Mouse (Mus musculus) forebrain, embryonic 11.5 days (tissue): Measurements from ENCODE around the gene Soga3. TPM values are rescaled to one million over a fixed set of nuclear protein-coding genes. Genes with fewer than 3 reads are reported as not detected.
A peak's percentile ranks its signal among the peaks of the same experiment; 100 is the strongest.

Experiments used
- ATAC-seq: fragments of 200-750 bp; cut with Nextera tagmentation; replicated peaks from 2 replicates; pipeline ENCODE4 v1.8.0; 2017; ENCODE audit warnings: moderate TSS enrichment; ENCODE audit not compliant: low FRiP score
- DNase-seq: peaks from one replicate; pipeline ENCODE4 v3.0.0-alpha.2; 2017; ENCODE audit warnings: low spot score
- H3K27ac ChIP-seq: fragments of 300-500 bp; sonication (generic); 2 replicates; pipeline ENCODE4 v1.5.1; 2014; ENCODE audit warnings: low read depth, low read length
- H3K27me3 ChIP-seq: fragments of 300-500 bp; sonication (generic); 2 replicates; pipeline ENCODE4 v1.6.1; 2014; ENCODE audit warnings: mild to moderate bottlenecking, low read length, mixed read lengths; ENCODE audit not compliant: control insufficient read depth, insufficient read depth
- H3K36me3 ChIP-seq: fragments of 300-500 bp; sonication (generic); 2 replicates; pipeline ENCODE4 v1.6.1; 2014; ENCODE audit warnings: mild to moderate bottlenecking, low read length, moderate library complexity, mixed read lengths; ENCODE audit not compliant: control insufficient read depth, insufficient read depth
- H3K4me1 ChIP-seq: fragments of 300-500 bp; sonication (generic); replicated peaks from 2 replicates; pipeline ENCODE4 v1.6.1; 2014; ENCODE audit warnings: low read length, mixed read lengths; ENCODE audit not compliant: control insufficient read depth, insufficient read depth
- H3K4me2 ChIP-seq: fragments of 300-500 bp; sonication (generic); 2 replicates; pipeline ENCODE4 v1.6.1; 2014; ENCODE audit warnings: low read depth, mild to moderate bottlenecking, low read length, moderate library complexity, mixed read lengths; ENCODE audit not compliant: severe bottlenecking
- H3K4me3 ChIP-seq: fragments of 300-500 bp; sonication (generic); 2 replicates; pipeline ENCODE4 v1.5.1; 2014; ENCODE audit warnings: low read depth, low read length
- H3K9ac ChIP-seq: fragments of 300-500 bp; sonication (generic); 2 replicates; pipeline ENCODE4 v1.6.1; 2014; ENCODE audit warnings: low read length
- H3K9me3 ChIP-seq: fragments of 300-500 bp; sonication (generic); 2 replicates; pipeline ENCODE4 v1.6.1; 2016; ENCODE audit warnings: low read length, mixed read lengths; ENCODE audit not compliant: control insufficient read depth
- WGBS: fragments of 180-500 bp; shearing (Covaris S2); extraction: QIAGEN DNeasy Blood & Tissue Kit; methylation state at CpG from one replicate; pipeline ENCODE4 v1.1.7; 2014; 5-methylcytosine and 5-hydroxymethylcytosine counted together
- polyA plus RNA-seq: library from polyadenylated mRNA; unstranded; fragments of >200 nt; fragmentation: Nextera tagmentation; extraction: Ambion mirVana; gene quantifications from 2 replicates; pipeline ENCODE4 v1.2.1, GENCODE M21; 2014

Gene Soga3
- polyA plus RNA-seq, 1 experiment from 2014 or later: 29.8 TPM

DNA sequence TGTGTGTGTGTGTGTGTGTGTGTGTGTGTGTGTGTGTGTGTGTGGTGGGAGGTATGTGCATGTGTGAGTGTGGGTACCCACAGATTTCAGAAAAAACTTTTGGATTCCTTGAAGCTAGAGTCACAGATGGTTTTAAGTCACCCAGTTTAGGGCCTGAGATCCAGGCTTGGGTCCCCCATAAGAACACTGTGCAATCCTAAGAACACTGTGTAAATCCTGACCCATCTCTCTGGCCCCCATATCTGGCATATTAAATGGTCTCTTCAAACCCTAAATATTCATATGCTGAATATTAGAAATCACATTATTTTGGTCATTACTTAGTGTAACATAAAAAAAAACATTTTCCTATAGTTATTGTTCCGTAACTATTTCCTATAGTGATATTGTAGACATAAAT, 73.3 kb downstream of the Soga3 start:
- WGBS: 98% methylated on average over 1 of the region's 1 CpGs
- H3K4me1 ChIP-seq: peaks cover 4% of the 10 kb centered on the region; the same call in 1 of the 2 replicates
- ATAC-seq (0 out of 2 replicates have a peak, but pooled peaks have one; percentile 14), DNase-seq (no peak)
- H3K9ac ChIP-seq: no peak overlapping the region
- H3K4me2 ChIP-seq: no peak overlapping the region
- H3K27me3 ChIP-seq: no peaks in the 10 kb centered on the region
- no peaks in the 10 kb centered on the region for H3K9me3 ChIP-seq
- no peak overlapping the region for H3K27ac ChIP-seq
- H3K4me3 ChIP-seq: no peak overlapping the region
- no peaks in the 10 kb centered on the region for H3K36me3 ChIP-seq

DNA sequence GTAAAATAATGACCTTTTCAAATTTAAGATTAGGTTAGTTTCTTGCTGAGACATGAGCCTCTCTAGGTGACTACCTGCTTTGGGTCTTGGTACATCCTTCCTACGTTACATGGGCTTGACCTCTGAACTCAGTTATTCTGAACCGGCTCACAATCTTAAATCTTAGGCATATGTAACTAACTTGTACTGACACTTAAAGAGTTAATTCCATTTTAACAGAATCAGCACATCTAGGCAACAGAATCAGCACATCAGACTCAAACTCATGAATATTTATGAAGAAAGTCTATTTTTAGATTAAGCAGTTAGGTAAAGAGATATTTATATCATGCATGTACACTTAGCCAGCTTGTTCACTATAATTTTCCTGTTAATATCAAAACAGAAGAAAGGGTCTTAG, 73.8 kb downstream of the Soga3 start:
- no peak overlapping the region for H3K9ac ChIP-seq
- WGBS: 66% methylated on average over 2 of the region's 2 CpGs
- no peak overlapping the region for H3K27ac ChIP-seq
- DNase-seq (no peak), ATAC-seq (peak; percentile 44; the same call in 1 of the 2 replicates)
- H3K9me3 ChIP-seq: no peaks in the 10 kb centered on the region
- peaks cover 4% of the 10 kb centered on the region; the same call in 1 of the 2 replicates for H3K4me1 ChIP-seq
- no peak overlapping the region for H3K4me3 ChIP-seq
- no peak overlapping the region for H3K4me2 ChIP-seq
- no peaks in the 10 kb centered on the region; the same call in 1 of the 2 replicates for H3K36me3 ChIP-seq
- H3K27me3 ChIP-seq: no peaks in the 10 kb centered on the region

DNA sequence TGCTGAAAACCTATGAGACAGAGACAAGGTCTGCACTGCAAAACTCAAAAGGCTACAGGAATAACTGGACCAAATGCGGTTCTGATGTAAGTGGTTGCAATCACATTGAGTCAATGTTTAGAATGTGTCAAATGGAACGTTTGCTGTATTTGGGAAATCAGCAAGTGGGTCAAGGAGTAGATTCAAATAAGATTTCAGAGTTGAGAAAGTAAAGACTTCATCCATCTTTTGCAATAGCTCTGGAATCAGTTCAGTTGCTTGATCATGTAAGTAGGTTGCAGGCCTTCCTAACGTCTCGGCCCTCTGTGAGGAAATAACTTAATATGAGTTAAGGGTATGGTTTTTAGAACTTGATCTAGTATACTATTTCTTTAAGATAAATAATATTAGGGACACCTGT, 81.7 kb downstream of the Soga3 start:
- Histone ChIP-seq H3K4me2 (no peak overlapping the region), H3K27me3 (no peaks in the 10 kb centered on the region), H3K4me1 (no peaks in the 10 kb centered on the region), H3K9ac (no peak overlapping the region), H3K27ac (no peak overlapping the region), H3K9me3 (no peaks in the 10 kb centered on the region), H3K36me3 (peaks cover 8% of the 10 kb centered on the region; the same call in 1 of the 2 replicates), H3K4me3 (no peak overlapping the region)
- no peak for DNase-seq
- ATAC-seq: no peak
- WGBS: 85% methylated on average over 4 of the region's 4 CpGs

- Histone ChIP-seq H3K27me3 (no peaks in the 10 kb centered on the region), H3K9me3 (no peaks in the 10 kb centered on the region), H3K36me3 (no peaks in the 10 kb centered on the region), H3K4me3 (no peak overlapping the region), H3K9ac (no peak overlapping the region), H3K4me1 (no peaks in the 10 kb centered on the region), H3K4me2 (no peak overlapping the region), H3K27ac (no peak overlapping the region)
- 90% methylated on average over 2 of the region's 2 CpGs for WGBS
- DNase-seq (no peak), ATAC-seq (no peak)
Observed at GRCm38 (mm10) chr10:29231208-29231607, 87.6 kb downstream of the Soga3 start.

Other genes with a start within 250 kb of the Soga3 start
- gene 2310057J18Rik, start 157.5 kb upstream of the Soga3 start, polyA plus RNA-seq: not detected in 2 replicates
- 4.5 and 5.3 TPM in 2 replicates for gene Gm49353, start 55.1 kb downstream of the Soga3 start, polyA plus RNA-seq
- gene 9330159F19Rik, start 67.8 kb downstream of the Soga3 start, polyA plus RNA-seq: 6.8 and 9.1 TPM in 2 replicates
- 29.4 and 32.2 TPM in 2 replicates for gene Echdc1, start 169.3 kb downstream of the Soga3 start, polyA plus RNA-seq
- gene Rnf146, start 218.6 kb downstream of the Soga3 start, polyA plus RNA-seq: 56.5 and 62.1 TPM in 2 replicates